Mouse (Mus musculus) heart, postnatal 0 days (tissue): ENCODE measurements around the gene Slx4.

ENCODE experiments used
- CTCF ChIP-seq: IDR thresholded peaks from 2 replicates; pipeline ENCODE4 v1.5.1; 2016; ENCODE audit warnings: antibody characterized with exemption, control low read depth, low read depth
- EP300 ChIP-seq: IDR thresholded peaks from 2 replicates; pipeline ENCODE4 v1.6.1; 2016; ENCODE audit warnings: antibody characterized with exemption, low read depth

DNA sequence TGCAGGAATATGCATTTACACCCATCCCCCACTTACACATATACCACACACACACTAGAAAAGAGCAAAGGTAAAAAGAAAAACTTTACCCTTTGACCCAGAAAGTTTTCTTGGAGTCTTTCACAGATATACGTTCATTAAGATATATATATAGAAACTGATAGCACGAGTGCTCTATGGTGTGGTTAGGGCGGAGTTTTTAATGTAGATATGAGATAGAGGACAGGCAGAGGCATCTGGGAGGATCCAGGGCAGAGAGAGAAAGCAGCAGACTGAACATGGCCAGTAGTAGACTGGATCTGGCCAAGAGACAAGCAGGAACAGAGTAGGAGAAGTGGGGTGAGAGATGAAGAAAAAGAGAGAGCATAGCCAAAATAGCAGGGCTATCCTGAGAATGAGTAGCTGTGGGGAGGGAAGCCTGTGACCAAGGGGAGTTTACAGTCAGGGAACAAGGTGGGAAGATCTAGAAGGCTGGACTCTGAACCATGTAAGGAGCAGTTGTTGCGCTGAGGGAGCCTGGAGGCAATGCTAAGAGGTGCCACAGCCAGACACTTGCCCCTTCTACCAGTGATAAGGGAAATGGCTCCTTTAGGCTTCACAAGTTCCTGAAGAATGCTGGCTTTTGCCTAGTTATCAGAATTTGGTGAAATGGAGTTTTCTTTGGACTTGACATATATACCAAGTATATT lies 9.5 kb upstream of the Slx4 start:
- TF ChIP-seq CTCF (no peak), EP300 (no peak)
